In the genomic region with DNA sequence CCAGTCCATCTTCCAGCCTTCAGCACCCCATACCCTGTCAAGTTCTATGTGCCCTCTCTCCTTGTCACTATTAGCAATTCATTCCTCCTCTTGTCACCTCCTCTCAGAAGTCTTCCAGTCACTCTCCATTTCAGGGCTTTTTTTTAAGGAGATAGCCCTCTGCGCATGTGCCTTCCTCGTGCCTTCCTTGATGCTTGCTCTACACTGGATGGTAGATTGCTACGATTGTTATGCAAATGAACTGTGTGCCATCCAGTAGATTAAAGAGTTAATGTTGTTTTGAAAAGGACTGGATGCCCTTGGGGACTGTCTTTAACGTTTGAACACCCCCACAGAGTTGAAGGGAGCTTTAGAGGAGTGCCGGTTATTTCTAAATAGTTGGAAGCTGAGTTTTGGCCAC, we compare ENCODE assay signal across 22 mouse cellular contexts. TPM values are rescaled to one million over a fixed set of nuclear protein-coding genes. Genes with fewer than 3 reads are reported as not detected.
A peak's percentile ranks its signal among the peaks of the same experiment; 100 is the strongest.
DNase-seq lines count a peak whose midpoint lies in the region.
"Had no signal": no experiment of that assay in that cellular context is flagged by ENCODE, and none has a peak within 500 bp of the region (broad histone marks: within the 10 kb centered on the region; RNA-seq: fewer than 3 reads in every experiment).

No protein-coding gene starts in this region.

- intact Hi-C loops in heart, postnatal 10 days (cut with DNase I) = no loop called here

- DNase-seq in ES-CJ7 (ENCODE audit: low read depth, low spot score) (peak; percentile 72), R1 (ENCODE audit: low read depth, low spot score) (peak; percentile 44), ZHBTc4 (ENCODE audit: low read depth, low spot score) (peak; percentile 64)
- no peak for DNase-seq in heart, postnatal 10 days
- DNase-seq in right cerebral cortex, postnatal 36 days (ENCODE audit: low spot score in 2 of 2) = no peak
- DNase-seq in testis, postnatal 10 days (ENCODE audit: low spot score) = no peak
- DNase-seq: adrenal gland, adult 2 months; adrenal gland, adult 8-10 months; adrenal gland, postnatal 10 days; adrenal gland, postnatal 14 days; adrenal gland, postnatal 25 days; adrenal gland, postnatal 36 days; cerebellum, adult 11 months; cerebellum, adult 11-12 months; cerebellum, adult 18-20 months; cerebellum, adult 2 months; cerebellum, adult 8-10 months; cerebellum, adult 9-10 months had no signal

RNA-seq across cellular contexts. Expression of a gene that starts 14.4 kb away (rescaled TPM):
- total RNA-seq in heart, postnatal 10 days (2021) = under 1 TPM in 1 of 2 experiments, not detected in 1; 0.07 TPM
- total RNA-seq: adrenal gland, adult 18-20 months; adrenal gland, adult 2 months; adrenal gland, adult 8-10 months; adrenal gland, postnatal 10 days; adrenal gland, postnatal 14 days; adrenal gland, postnatal 25 days; adrenal gland, postnatal 36 days; CH12.LX had no signal

RNA-seq across cellular contexts. Expression of a gene that starts 25.1 kb away (rescaled TPM):
- 10 to 100 TPM; 17.0 to 18.9 TPM for total RNA-seq in heart, postnatal 10 days (2021)

RNA-seq across cellular contexts. Expression of a gene that starts 46.1 kb away (rescaled TPM):
- total RNA-seq in heart, postnatal 10 days (2021) = under 1 TPM in 1 of 2 experiments, not detected in 1; 0.31 TPM
- total RNA-seq: CH12.LX, ES-E14, MEL had no signal

Comparison
In these comparisons a context has a peak if more than half of its experiments do, and no peak if none do; other contexts are left out.
1. DNase-seq: peak in ES-CJ7 (single experiment), R1 (single experiment) and ZHBTc4 (single experiment); none in heart, postnatal 10 days (0 of 2), right cerebral cortex, postnatal 36 days (0 of 2) and testis, postnatal 10 days (single experiment).